Mouse (Mus musculus): Measurements from ENCODE around the gene Atxn7l3b.

The Atxn7l3b gene

GRCm38 (mm10) chr10:112876655-112877393 lies 52.0 kb downstream of the Atxn7l3b start:
- DNase-seq (ENCODE audit: low spot score), result no peak
